Mouse (Mus musculus) olfactory bulb, adult 2 months (tissue): ENCODE results near the gene Egln1.

ENCODE experiments used
- CTCF ChIP-seq: fragments of 200-500 bp; IDR thresholded peaks from 2 replicates; pipeline ENCODE4 v1.5.1; 2012; ENCODE audit warnings: low read depth, mild to moderate bottlenecking, low read length, moderate library complexity; ENCODE audit not compliant: insufficient read depth
- POLR2A ChIP-seq: fragments of 200-500 bp; IDR thresholded peaks from 2 replicates; pipeline ENCODE4 v1.6.1; 2012; ENCODE audit warnings: mild to moderate bottlenecking, low read depth, low read length, moderate library complexity; ENCODE audit not compliant: insufficient read depth

DNA sequence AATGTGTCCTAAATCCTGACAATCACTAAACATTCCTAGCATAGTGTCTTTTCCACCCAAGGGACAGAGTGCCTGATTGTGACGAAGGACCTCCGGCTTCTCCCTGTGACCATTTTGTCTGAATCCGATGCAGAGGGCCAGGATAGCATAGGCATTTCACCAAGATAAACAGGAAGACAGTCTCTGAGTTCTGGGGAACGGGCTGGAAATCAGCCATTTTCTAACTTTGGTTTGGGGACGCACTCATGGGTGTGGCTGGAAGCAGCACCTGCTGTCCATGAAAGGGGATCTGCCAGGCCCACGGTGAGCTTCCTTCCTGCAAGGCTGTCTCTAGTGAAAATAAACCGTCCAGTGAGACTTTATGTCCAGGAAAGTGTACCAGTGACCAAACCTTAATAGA lies 4.1 kb upstream of the Egln1 start:
- TF ChIP-seq CTCF (no peak), POLR2A (no peak)
